Mouse (Mus musculus) G1E-ER4 (cell line): ENCODE data around the gene Pld1. TPM values are rescaled to one million over a fixed set of nuclear protein-coding genes. Genes with fewer than 3 reads are reported as not detected.

Source experiments
- GATA1 ChIP-seq: IDR thresholded peaks from one replicate; pipeline ENCODE4 v1.8.0; 2012; ENCODE audit warnings: low read length, inconsistent platforms
- polyA plus RNA-seq: library from polyadenylated mRNA; stranded (reverse); fragments of >175 nt; gene quantifications from 2 replicates; pipeline ENCODE4 v1.2.3, GENCODE M21; 2012

The Pld1 gene
- polyA plus RNA-seq, 1 experiment, result not detected

- TF ChIP-seq GATA1, result no peak
These were observed 6.1 kb upstream of the Pld1 start for GRCm38 (mm10) chr3:27932391-27932790.

GRCm38 (mm10) chr3:27935644-27936043 lies 2.9 kb upstream of the Pld1 start:
- TF ChIP-seq GATA1, result no peak

- no peak for TF ChIP-seq GATA1
These were observed 1.8 kb upstream of the Pld1 start for GRCm38 (mm10) chr3:27936731-27937130.

- no peak for TF ChIP-seq GATA1
These were observed 1.1 kb upstream of the Pld1 start for GRCm38 (mm10) chr3:27937144-27938110.

GRCm38 (mm10) chr3:27941634-27942033 lies 3.1 kb downstream of the Pld1 start:
- TF ChIP-seq GATA1, result no peak

GRCm38 (mm10) chr3:27942991-27943390 lies 4.5 kb downstream of the Pld1 start:
- no peak for TF ChIP-seq GATA1

- TF ChIP-seq GATA1, result no peak
These were observed 10.8 kb downstream of the Pld1 start for GRCm38 (mm10) chr3:27949175-27949872.

GRCm38 (mm10) chr3:27949873-27950250 lies 11.4 kb downstream of the Pld1 start:
- TF ChIP-seq GATA1, result no peak

- TF ChIP-seq GATA1, result no peak
These were observed 12.2 kb downstream of the Pld1 start for GRCm38 (mm10) chr3:27950726-27951125.

GRCm38 (mm10) chr3:27951721-27952120 lies 13.2 kb downstream of the Pld1 start:
- TF ChIP-seq GATA1, result no peak

- no peak for TF ChIP-seq GATA1
These were observed 17.5 kb downstream of the Pld1 start for GRCm38 (mm10) chr3:27956006-27956405.

- no peak for TF ChIP-seq GATA1
These were observed 20.7 kb downstream of the Pld1 start for GRCm38 (mm10) chr3:27959221-27959620.

GRCm38 (mm10) chr3:27961162-27961561 lies 22.7 kb downstream of the Pld1 start:
- no peak for TF ChIP-seq GATA1

GRCm38 (mm10) chr3:27963795-27964201 lies 25.3 kb downstream of the Pld1 start:
- no peak for TF ChIP-seq GATA1

- no peak for TF ChIP-seq GATA1
These were observed 30.2 kb downstream of the Pld1 start for GRCm38 (mm10) chr3:27968671-27969070.

GRCm38 (mm10) chr3:27973936-27974335 lies 35.4 kb downstream of the Pld1 start:
- TF ChIP-seq GATA1, result no peak
